Mouse (Mus musculus): ENCODE measurements around the gene Tmbim6. TPM values are rescaled to one million over a fixed set of nuclear protein-coding genes. Genes with fewer than 3 reads are reported as not detected.
A peak's percentile ranks its signal among the peaks of the same experiment; 100 is the strongest.

Tmbim6 gene
- polyA plus RNA-seq, 1 experiment from 2014 or later: 530 TPM

- 0 out of 2 replicates have a peak, but pooled peaks cover 3% of the 10 kb centered on the region for H3K4me1 ChIP-seq (replicated peaks)
- H3K27me3 ChIP-seq (replicated peaks): no peaks in the 10 kb centered on the region
- no peak overlapping the region for H3K27ac ChIP-seq
- H3K36me3 ChIP-seq: peaks cover 63% of the 10 kb centered on the region
- WGBS: 90% methylated on average over 15 of the region's 15 CpGs
- ATAC-seq: no peak
- H3K4me3 ChIP-seq (replicated peaks): no peak overlapping the region
- H3K9ac ChIP-seq: no peak overlapping the region
- no peaks in the 10 kb centered on the region for H3K9me3 ChIP-seq
- H3K4me2 ChIP-seq (replicated peaks): no peak overlapping the region
These were observed 14.4 kb downstream of the Tmbim6 start for GRCm38 (mm10) chr15:99406986-99407570.

- WGBS: 91% methylated on average over 9 of the region's 9 CpGs
- Histone ChIP-seq H3K27ac (no peak overlapping the region), H3K4me3 (replicated peaks) (no peak overlapping the region), H3K36me3 (peaks cover 57% of the 10 kb centered on the region), H3K4me2 (replicated peaks) (no peak overlapping the region), H3K27me3 (replicated peaks) (no peaks in the 10 kb centered on the region), H3K4me1 (replicated peaks) (0 out of 2 replicates have a peak, but pooled peaks cover 3% of the 10 kb centered on the region), H3K9ac (no peak overlapping the region), H3K9me3 (no peaks in the 10 kb centered on the region)
- ATAC-seq: no peak
These were observed 16.2 kb downstream of the Tmbim6 start for GRCm38 (mm10) chr15:99408845-99409244.

- Histone ChIP-seq H3K27ac (no peak overlapping the region), H3K9ac (no peak overlapping the region), H3K27me3 (replicated peaks) (no peaks in the 10 kb centered on the region), H3K4me3 (replicated peaks) (no peak overlapping the region), H3K36me3 (peaks cover 30% of the 10 kb centered on the region), H3K9me3 (no peaks in the 10 kb centered on the region), H3K4me2 (replicated peaks) (no peak overlapping the region), H3K4me1 (replicated peaks) (0 out of 2 replicates have a peak, but pooled peaks cover 4% of the 10 kb centered on the region)
- ATAC-seq: no peak
- 59% methylated on average over 14 of the region's 14 CpGs for WGBS
These were observed 19.1 kb downstream of the Tmbim6 start for GRCm38 (mm10) chr15:99411747-99412146.

GRCm38 (mm10) chr15:99415793-99416192, 23.1 kb downstream of the Tmbim6 start:
- 32% methylated on average over 2 of the region's 2 CpGs for WGBS
- no peak overlapping the region for H3K9ac ChIP-seq
- no peaks in the 10 kb centered on the region for H3K27me3 ChIP-seq (replicated peaks)
- H3K27ac ChIP-seq: no peak overlapping the region
- no peak for ATAC-seq
- H3K4me3 ChIP-seq (replicated peaks): no peak overlapping the region
- H3K9me3 ChIP-seq: no peaks in the 10 kb centered on the region
- 0 out of 2 replicates have a peak, but pooled peaks cover 7% of the 10 kb centered on the region for H3K4me1 ChIP-seq (replicated peaks)
- H3K4me2 ChIP-seq (replicated peaks): no peak overlapping the region
- no peaks in the 10 kb centered on the region for H3K36me3 ChIP-seq

- no peak overlapping the region for H3K4me3 ChIP-seq (replicated peaks)
- H3K9ac ChIP-seq: no peak overlapping the region
- no peaks in the 10 kb centered on the region for H3K36me3 ChIP-seq
- H3K27ac ChIP-seq: no peak overlapping the region
- no peak for ATAC-seq
- 15% methylated on average over 13 of the region's 13 CpGs for WGBS
- no peaks in the 10 kb centered on the region for H3K9me3 ChIP-seq
- 0 out of 2 replicates have a peak, but pooled peaks cover 8% of the 10 kb centered on the region for H3K4me1 ChIP-seq (replicated peaks)
- H3K27me3 ChIP-seq (replicated peaks): no peaks in the 10 kb centered on the region
- 0 out of 2 replicates have a peak overlapping the region, but pooled peaks have one; percentile 20 for H3K4me2 ChIP-seq (replicated peaks)
These were observed 23.7 kb downstream of the Tmbim6 start for GRCm38 (mm10) chr15:99416348-99416882.

GRCm38 (mm10) chr15:99416957-99417356, 24.3 kb downstream of the Tmbim6 start:
- Histone ChIP-seq H3K36me3 (no peaks in the 10 kb centered on the region), H3K27ac (no peak overlapping the region), H3K4me1 (replicated peaks) (0 out of 2 replicates have a peak, but pooled peaks cover 12% of the 10 kb centered on the region), H3K9me3 (no peaks in the 10 kb centered on the region), H3K4me3 (replicated peaks) (no peak overlapping the region), H3K9ac (no peak overlapping the region), H3K27me3 (replicated peaks) (no peaks in the 10 kb centered on the region), H3K4me2 (replicated peaks) (no peak overlapping the region)
- whole genome bisulfite sequencing: 39% methylated on average over 4 of the region's 4 CpGs
- ATAC-seq: no peak

GRCm38 (mm10) chr15:99417692-99418271, 25.1 kb downstream of the Tmbim6 start:
- Histone ChIP-seq H3K36me3 (0 out of 2 replicates have a peak, but pooled peaks cover 2% of the 10 kb centered on the region), H3K4me3 (replicated peaks) (no peak overlapping the region), H3K9me3 (no peaks in the 10 kb centered on the region), H3K4me1 (replicated peaks) (0 out of 2 replicates have a peak, but pooled peaks cover 12% of the 10 kb centered on the region), H3K27ac (no peak overlapping the region), H3K27me3 (replicated peaks) (no peaks in the 10 kb centered on the region), H3K4me2 (replicated peaks) (no peak overlapping the region), H3K9ac (no peak overlapping the region)
- 24% methylated on average over 17 of the region's 17 CpGs for WGBS
- ATAC-seq: no peak

GRCm38 (mm10) chr15:99420101-99420500, 27.4 kb downstream of the Tmbim6 start:
- no peaks in the 10 kb centered on the region for H3K9me3 ChIP-seq
- H3K4me3 ChIP-seq (replicated peaks): no peak overlapping the region
- no peak overlapping the region for H3K9ac ChIP-seq
- no peak for ATAC-seq
- WGBS: 32% methylated on average over 5 of the region's 5 CpGs
- H3K4me2 ChIP-seq (replicated peaks): peak overlapping the region; percentile 45
- H3K36me3 ChIP-seq: 0 out of 2 replicates have a peak, but pooled peaks cover 8% of the 10 kb centered on the region
- peak overlapping the region; percentile 78 for H3K27ac ChIP-seq
- 0 out of 2 replicates have a peak, but pooled peaks cover 12% of the 10 kb centered on the region for H3K4me1 ChIP-seq (replicated peaks)
- no peaks in the 10 kb centered on the region for H3K27me3 ChIP-seq (replicated peaks)

- Histone ChIP-seq H3K27ac (peak overlapping the region; percentile 78), H3K4me2 (replicated peaks) (peak overlapping the region; percentile 45), H3K4me3 (replicated peaks) (no peak overlapping the region), H3K9ac (no peak overlapping the region), H3K27me3 (replicated peaks) (no peaks in the 10 kb centered on the region), H3K4me1 (replicated peaks) (0 out of 2 replicates have a peak, but pooled peaks cover 12% of the 10 kb centered on the region), H3K36me3 (0 out of 2 replicates have a peak, but pooled peaks cover 8% of the 10 kb centered on the region), H3K9me3 (no peaks in the 10 kb centered on the region)
- 16% methylated on average over 12 of the region's 12 CpGs for WGBS
- peak; percentile 61 for ATAC-seq
These were observed 27.9 kb downstream of the Tmbim6 start for GRCm38 (mm10) chr15:99420521-99421014.

GRCm38 (mm10) chr15:99421152-99421551, 28.5 kb downstream of the Tmbim6 start:
- Histone ChIP-seq H3K36me3 (peaks cover 11% of the 10 kb centered on the region; the same call in 1 of the 2 replicates), H3K9me3 (no peaks in the 10 kb centered on the region), H3K4me2 (replicated peaks) (peak overlapping the region; percentile 45), H3K4me3 (replicated peaks) (no peak overlapping the region), H3K9ac (no peak overlapping the region), H3K27me3 (replicated peaks) (no peaks in the 10 kb centered on the region), H3K27ac (peak overlapping the region; percentile 78), H3K4me1 (replicated peaks) (0 out of 2 replicates have a peak, but pooled peaks cover 11% of the 10 kb centered on the region)
- peak; percentile 29 for ATAC-seq
- WGBS: 62% methylated on average over 9 of the region's 9 CpGs

- Histone ChIP-seq H3K4me2 (replicated peaks) (no peak overlapping the region), H3K9me3 (no peaks in the 10 kb centered on the region), H3K9ac (no peak overlapping the region), H3K27ac (peak overlapping the region; percentile 78; the same call in 1 of the 2 replicates), H3K4me3 (replicated peaks) (no peak overlapping the region), H3K27me3 (replicated peaks) (no peaks in the 10 kb centered on the region), H3K36me3 (peaks cover 11% of the 10 kb centered on the region; the same call in 1 of the 2 replicates), H3K4me1 (replicated peaks) (0 out of 2 replicates have a peak, but pooled peaks cover 8% of the 10 kb centered on the region)
- WGBS: 71% methylated on average over 8 of the region's 8 CpGs
- no peak for ATAC-seq
These were observed 29.0 kb downstream of the Tmbim6 start for GRCm38 (mm10) chr15:99421676-99422075.

GRCm38 (mm10) chr15:99422551-99422950, 29.9 kb downstream of the Tmbim6 start:
- no peak overlapping the region for H3K4me2 ChIP-seq (replicated peaks)
- H3K9ac ChIP-seq: no peak overlapping the region
- 0 out of 2 replicates have a peak, but pooled peaks cover 8% of the 10 kb centered on the region for H3K4me1 ChIP-seq (replicated peaks)
- no peaks in the 10 kb centered on the region for H3K9me3 ChIP-seq
- H3K27ac ChIP-seq: no peak overlapping the region
- H3K27me3 ChIP-seq (replicated peaks): no peaks in the 10 kb centered on the region
- H3K4me3 ChIP-seq (replicated peaks): no peak overlapping the region
- peaks cover 11% of the 10 kb centered on the region; the same call in 1 of the 2 replicates for H3K36me3 ChIP-seq
- ATAC-seq: no peak
- 90% methylated on average over 23 of the region's 23 CpGs for WGBS
